Mouse (Mus musculus) liver, embryonic 14.5 days (tissue): ENCODE measurements around the gene Poc1a.

Experiments used
- CTCF ChIP-seq: IDR thresholded peaks from 2 replicates; pipeline ENCODE4 v1.5.1; 2016; ENCODE audit warnings: antibody characterized with exemption, low read depth, control low read depth
- EP300 ChIP-seq: IDR thresholded peaks from 2 replicates; pipeline ENCODE4 v1.6.1; 2016; ENCODE audit warnings: antibody characterized with exemption, low read depth

- TF ChIP-seq EP300 (no peak), CTCF (no peak)
Measured at GRCm38 (mm10) chr9:106265358-106266075, 15.3 kb upstream of the Poc1a start.
